Mouse (Mus musculus) heart, adult 10 weeks (tissue): Measurements from ENCODE around the gene 4930503B20Rik. TPM values are rescaled to one million over a fixed set of nuclear protein-coding genes. Genes with fewer than 3 reads are reported as not detected.

ENCODE experiments used
- polyA plus RNA-seq: library from polyadenylated mRNA; stranded (reverse); fragments of 350-450 nt; fragmentation: Illumina TruSeq; extraction: RNeasy Lipid Tissue Mini Kit (QIAGEN cat#74804); gene quantifications from one replicate; pipeline ENCODE4 v1.2.3, GENCODE M21; 2014; ENCODE audit warnings: low read depth, low replicate concordance

The 4930503B20Rik gene
- polyA plus RNA-seq, result not detected

GRCm38 (mm10) chr3:146651217-146651616, at the start of gene 4930503B20Rik:
Gene 4930503B20Rik, minus strand, starts transcription at chr3:146651317.

GRCm38 (mm10) chr3:146684811-146685675, 33.9 kb upstream of the 4930503B20Rik start, which contains the start of gene Samd13:
Gene Samd13, minus strand, starts transcription at chr3:146685592.

GRCm38 (mm10) chr3:146615496-146615895, 35.6 kb downstream of the 4930503B20Rik start, which contains the start of gene Dnase2b:
Gene Dnase2b, minus strand, starts transcription at chr3:146615596.

Other genes starting within 250 kb of the 4930503B20Rik start
- gene Ssx2ip, start 246.7 kb downstream of the 4930503B20Rik start, polyA plus RNA-seq, result 8.0 TPM
- 5.2 TPM for gene Ctbs, start 201.5 kb downstream of the 4930503B20Rik start, polyA plus RNA-seq
- gene Spata1, start 151.6 kb downstream of the 4930503B20Rik start, polyA plus RNA-seq, result 3.0 TPM
- 368 TPM for gene Gng5, start 151.5 kb downstream of the 4930503B20Rik start, polyA plus RNA-seq
- 18.2 TPM for gene Rpf1, start 129.9 kb downstream of the 4930503B20Rik start, polyA plus RNA-seq
- 1.0 TPM for gene Uox, start 80.9 kb downstream of the 4930503B20Rik start, polyA plus RNA-seq
- gene Dnase2b, start 35.7 kb downstream of the 4930503B20Rik start, polyA plus RNA-seq, result not detected
- gene Samd13, start 34.3 kb upstream of the 4930503B20Rik start, polyA plus RNA-seq, result 4.7 TPM
- 37.5 TPM for gene Prkacb, start 161.7 kb upstream of the 4930503B20Rik start, polyA plus RNA-seq
- gene Ttll7, start 201.1 kb upstream of the 4930503B20Rik start, polyA plus RNA-seq, result 4.0 TPM